Mouse (Mus musculus): ENCODE data around the gene Epha3.

GRCm38 (mm10) chr16:63794292-63794691 is 69.7 kb downstream of the Epha3 start:
- TF ChIP-seq POLR2A (IDR thresholded peaks at IDR 0.05; ENCODE audit: insufficient read depth, low read depth, low read length) (no peak), CTCF (IDR thresholded peaks at IDR 0.05) (no peak), EP300 (IDR thresholded peaks at IDR 0.05; ENCODE audit: insufficient read depth, low read depth, low read length) (no peak)
